24 mouse cellular contexts compared by ENCODE assay signal in the genomic region with DNA sequence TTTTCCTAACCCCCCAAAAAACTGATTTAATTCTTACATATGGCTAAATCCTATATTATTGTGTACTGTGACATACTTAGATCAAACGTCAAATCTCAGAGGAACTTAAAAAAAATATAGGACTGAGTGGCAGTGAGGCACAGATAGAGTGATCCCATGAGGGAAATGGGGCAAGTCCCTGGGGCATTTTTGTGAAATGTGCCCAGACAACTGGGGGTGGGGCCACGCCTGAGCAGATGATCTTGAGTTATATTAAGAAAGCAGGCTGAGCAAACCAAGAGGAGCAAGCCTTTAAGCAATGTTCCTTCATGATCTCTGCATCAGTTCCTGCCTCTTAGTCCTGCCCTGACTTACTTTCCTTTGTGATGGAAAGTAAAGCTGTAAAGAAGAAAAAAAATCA.
DNase-seq lines count a peak whose midpoint lies in the region; ATAC-seq and TF ChIP-seq lines count a peak whose summit lies in the region.
"Had no signal": no experiment of that assay in that cellular context is flagged by ENCODE, and none has a peak within 500 bp of the region (broad histone marks: within the 10 kb centered on the region; RNA-seq: fewer than 3 reads in every experiment).

No protein-coding gene starts in this region.

- H3K4me3 ChIP-seq in liver, postnatal 0 days (ENCODE audit: low read depth, low read length) = no peak overlapping the region
- no peak overlapping the region for H3K4me3 ChIP-seq in forebrain, embryonic 10.5 days
- H3K4me3 ChIP-seq: embryonic facial prominence, embryonic 13.5 days; heart, adult 2 months; hindbrain, embryonic 12.5 days; hindbrain, embryonic 15.5 days had no signal

- WGBS in liver, postnatal 0 days (ENCODE audit: insufficient replicate concordance) = 52% methylated on average over 2 of the region's 2 CpGs
- WGBS in forebrain, embryonic 10.5 days = 88% methylated on average over 2 of the region's 2 CpGs

- H3K4me1 ChIP-seq in liver, postnatal 0 days (ENCODE audit: insufficient read depth) = no peaks in the 10 kb centered on the region
- 0 out of 2 replicates have a peak, but pooled peaks cover under 1% of the 10 kb centered on the region for H3K4me1 ChIP-seq in forebrain, embryonic 10.5 days
- H3K4me1 ChIP-seq: embryonic facial prominence, embryonic 13.5 days; hindbrain, embryonic 12.5 days; hindbrain, embryonic 15.5 days had no signal

- no peak for TF ChIP-seq EP300 in liver, postnatal 0 days (IDR thresholded peaks at IDR 0.05; ENCODE audit: low read depth)

- H3K9ac ChIP-seq in liver, postnatal 0 days (replicated peaks) = no peak overlapping the region
- H3K9ac ChIP-seq: embryonic facial prominence, embryonic 13.5 days; forebrain, postnatal 0 days; hindbrain, embryonic 12.5 days; hindbrain, embryonic 15.5 days had no signal

- no peaks in the 10 kb centered on the region for H3K27me3 ChIP-seq in liver, postnatal 0 days (ENCODE audit: insufficient read depth, low read length)
- H3K27me3 ChIP-seq in forebrain, embryonic 10.5 days (ENCODE audit: poor library complexity, severe bottlenecking) = no peaks in the 10 kb centered on the region
- H3K27me3 ChIP-seq: embryonic facial prominence, embryonic 13.5 days; hindbrain, embryonic 12.5 days; hindbrain, embryonic 15.5 days had no signal

- no peak for TF ChIP-seq CTCF in liver, postnatal 0 days (IDR thresholded peaks at IDR 0.05; ENCODE audit: low read depth)

- ATAC-seq in liver, postnatal 0 days = no peak
- ATAC-seq: activated CD4-positive, CD25-positive, alpha-beta regulatory T cell, adult 4 months; CD4-positive, CD25-positive, alpha-beta regulatory T cell, adult 4 months; forebrain, embryonic 14.5 days; forebrain, postnatal 0 days; intestine, postnatal 0 days had no signal

- H3K4me2 ChIP-seq in liver, postnatal 0 days (ENCODE audit: low read depth, low read length) = no peak overlapping the region
- H3K4me2 ChIP-seq: embryonic facial prominence, embryonic 13.5 days; heart, embryonic 11.5 days; hindbrain, embryonic 12.5 days; hindbrain, embryonic 15.5 days had no signal

- no peaks in the 10 kb centered on the region for H3K9me3 ChIP-seq in liver, postnatal 0 days (ENCODE audit: low read length)
- H3K9me3 ChIP-seq in forebrain, embryonic 10.5 days = no peaks in the 10 kb centered on the region
- H3K9me3 ChIP-seq: embryonic facial prominence, embryonic 13.5 days; hindbrain, embryonic 12.5 days; hindbrain, embryonic 15.5 days had no signal

- no peak overlapping the region for H3K27ac ChIP-seq in liver, postnatal 0 days (ENCODE audit: low read depth)
- H3K27ac ChIP-seq in forebrain, embryonic 10.5 days = no peak overlapping the region
- H3K27ac ChIP-seq: embryonic facial prominence, embryonic 13.5 days; heart, adult 2 months; hindbrain, embryonic 12.5 days; hindbrain, embryonic 15.5 days had no signal

- DNase-seq in adrenal gland, postnatal 10 days = peak; percentile 34
- DNase-seq in adrenal gland, adult (ENCODE audit: inconsistent age in 2 of 2, low spot score in 1 of 2) = no peak
- DNase-seq in liver, postnatal 0 days = peak; percentile 25
- DNase-seq in liver (no peak), A20 (ENCODE audit: low read depth, low spot score) (peak; percentile 52), adipocyte (ENCODE audit: low spot score) (peak; percentile 16)
- DNase-seq in forebrain, embryonic 10.5 days (ENCODE audit: extremely low spot score, low spot score) = no peak
- DNase-seq in cerebellum, postnatal 14 days = no peak
- DNase-seq: adrenal gland, adult 2 months; adrenal gland, postnatal 25 days; cerebellum, adult 11-12 months; cerebellum, adult 8-10 months; cerebellum, postnatal 10 days; forebrain, postnatal 0 days; gastrocnemius, postnatal 25 days; heart, adult 2 months had no signal

- H3K36me3 ChIP-seq in liver, postnatal 0 days (replicated peaks; ENCODE audit: insufficient read depth, low read length) = no peaks in the 10 kb centered on the region
- no peaks in the 10 kb centered on the region for H3K36me3 ChIP-seq in forebrain, embryonic 10.5 days (replicated peaks)
- H3K36me3 ChIP-seq: embryonic facial prominence, embryonic 13.5 days; hindbrain, embryonic 12.5 days; hindbrain, embryonic 15.5 days had no signal

Comparison
In these comparisons a context has a peak if more than half of its experiments do, and no peak if none do; other contexts are left out.
1. DNase-seq: peak in adrenal gland, postnatal 10 days (single experiment), liver, postnatal 0 days (single experiment), A20 (single experiment) and adipocyte (single experiment); none in adrenal gland, adult (0 of 2), liver (single experiment), forebrain, embryonic 10.5 days (single experiment) and cerebellum, postnatal 14 days (0 of 2).